Mouse (Mus musculus): Measurements from ENCODE around the gene Fbxl3.
A peak's percentile ranks its signal among the peaks of the same experiment; 100 is the strongest.

Fbxl3 gene

DNA sequence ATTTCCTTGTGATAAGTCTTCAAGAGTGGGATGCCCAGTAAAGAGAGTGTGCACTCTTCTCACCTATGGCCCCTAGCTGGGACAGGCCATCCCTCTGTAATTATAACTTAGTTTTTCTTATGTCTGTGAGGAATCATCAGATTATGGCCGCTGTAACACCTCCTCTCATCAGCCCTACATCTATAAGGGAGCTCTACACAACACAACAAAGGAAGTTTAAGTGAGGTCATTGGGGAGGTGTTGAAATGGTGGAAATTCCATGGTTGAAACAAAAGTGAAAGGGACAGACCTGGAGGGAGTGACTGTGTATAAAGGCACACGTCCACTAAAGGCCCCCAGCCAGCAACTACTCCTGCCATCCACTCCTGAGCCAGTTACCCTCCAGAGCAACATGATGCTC is 52.7 kb downstream of the Fbxl3 start, which contains the start of gene Acod1:
Gene Acod1, plus strand, starts transcription at position 301 of the 400 bp plus-strand sequence.
- no peak for DNase-seq (ENCODE audit: low read depth, low spot score)

GRCm38 (mm10) chr14:103037016-103037415 is 62.4 kb downstream of the Fbxl3 start:
- DNase-seq (ENCODE audit: low read depth, low spot score), result peak; percentile 45

DNA sequence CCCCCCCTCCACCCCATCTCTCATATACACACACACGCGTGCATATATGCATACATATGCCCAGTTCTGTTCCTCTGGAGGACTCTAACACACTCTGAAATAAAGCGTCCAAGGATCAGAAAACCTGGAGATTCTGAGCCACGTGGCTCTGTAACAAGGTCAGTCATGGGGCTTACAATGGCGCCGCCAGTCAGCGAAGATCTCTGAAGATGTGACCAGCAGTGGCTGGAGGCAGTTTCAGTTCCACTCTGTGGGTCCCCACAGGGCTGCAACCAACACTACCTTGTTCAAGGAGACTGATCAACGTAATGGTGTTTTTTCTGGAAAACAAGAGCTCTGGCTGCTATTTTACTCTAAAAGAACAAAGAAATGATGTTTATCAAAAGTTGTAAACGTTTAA is 65.3 kb downstream of the Fbxl3 start:
- DNase-seq (ENCODE audit: low read depth, low spot score), result no peak

DNA sequence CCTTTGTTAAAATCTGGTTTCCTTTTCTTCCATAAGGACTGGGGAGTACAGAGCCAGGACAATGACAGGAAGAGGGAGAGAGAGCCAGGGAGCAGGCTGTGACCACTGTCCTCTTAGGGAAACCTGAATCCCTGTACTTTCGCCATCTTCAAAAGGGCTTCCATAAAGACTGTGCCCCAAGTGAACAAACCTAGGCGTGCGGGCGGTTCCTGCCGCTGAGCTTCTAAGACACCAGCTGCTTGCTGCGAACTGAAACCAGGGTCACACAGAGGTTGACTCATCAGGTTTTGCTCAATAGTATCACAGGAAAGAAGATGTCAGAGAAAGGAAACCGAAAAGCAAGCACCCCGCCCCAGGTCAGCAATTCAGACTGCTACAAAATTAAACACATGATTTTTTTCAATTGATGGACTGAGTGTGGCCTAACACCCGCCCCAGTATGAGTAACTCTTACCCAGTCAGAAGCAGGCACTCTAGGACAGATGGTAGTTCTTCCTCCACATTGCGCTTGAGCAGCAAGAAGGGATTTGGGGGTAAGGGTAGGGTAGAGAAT is 66.0 kb downstream of the Fbxl3 start:
- DNase-seq (ENCODE audit: low read depth, low spot score), result peak; percentile 30

Measured in skeletal muscle tissue, adult 2 months (tissue).